ENCODE assay signal across 13 mouse cellular contexts in the genomic region with DNA sequence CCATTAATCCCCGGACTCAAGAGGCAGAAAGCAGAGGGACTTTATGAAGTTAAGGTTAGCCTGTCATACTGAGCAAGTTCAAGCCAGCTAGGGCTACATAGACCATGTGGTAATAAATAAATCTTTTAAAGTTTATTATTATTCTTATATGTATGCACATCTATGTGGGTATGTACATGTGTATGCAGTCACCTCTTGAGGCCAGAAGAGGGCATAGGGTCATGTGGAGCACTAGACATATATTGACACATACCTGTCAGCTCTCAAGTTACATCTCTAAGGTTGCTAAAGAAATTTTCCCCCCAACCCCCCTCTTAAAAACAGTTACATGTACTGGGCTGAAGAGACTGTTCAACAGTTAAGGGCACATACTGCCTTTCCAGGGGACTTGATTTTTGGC. TPM values are rescaled to one million over a fixed set of nuclear protein-coding genes. Genes with fewer than 3 reads are reported as not detected.
DNase-seq lines count a peak whose midpoint lies in the region; ATAC-seq and TF ChIP-seq lines count a peak whose summit lies in the region.
"Had no signal": no experiment of that assay in that cellular context is flagged by ENCODE, and none has a peak within 500 bp of the region (broad histone marks: within the 10 kb centered on the region; RNA-seq: fewer than 3 reads in every experiment).

No protein-coding gene starts in this region.

- no peak overlapping the region for H3K27ac ChIP-seq in forebrain, embryonic 13.5 days
- H3K27ac ChIP-seq in forebrain, embryonic 11.5 days (ENCODE audit: low read depth, low read length) = no peak overlapping the region
- no peak overlapping the region for H3K27ac ChIP-seq in midbrain, postnatal 0 days (ENCODE audit: low read depth, low read length)
- no peak overlapping the region for H3K27ac ChIP-seq in midbrain, embryonic 10.5 days (replicated peaks)
- H3K27ac ChIP-seq in hindbrain, embryonic 14.5 days = no peak overlapping the region
- no peak overlapping the region for H3K27ac ChIP-seq in stomach, embryonic 14.5 days (ENCODE audit: low read length)
- H3K27ac ChIP-seq: limb, embryonic 12.5 days had no signal

- peaks cover 16% of the 10 kb centered on the region for H3K36me3 ChIP-seq in forebrain, embryonic 13.5 days (ENCODE audit: poor library complexity, severe bottlenecking)
- H3K36me3 ChIP-seq in forebrain, embryonic 11.5 days (ENCODE audit: control insufficient read depth, insufficient read depth, low read length) = peaks cover 5% of the 10 kb centered on the region; the same call in 1 of the 2 replicates
- peaks cover 11% of the 10 kb centered on the region for H3K36me3 ChIP-seq in midbrain, postnatal 0 days (ENCODE audit: insufficient read depth, low read length)
- peaks cover 17% of the 10 kb centered on the region for H3K36me3 ChIP-seq in midbrain, embryonic 10.5 days
- peaks cover 20% of the 10 kb centered on the region for H3K36me3 ChIP-seq in hindbrain, embryonic 14.5 days (replicated peaks; ENCODE audit: control insufficient read depth, insufficient read depth)
- peaks cover 6% of the 10 kb centered on the region; the same call in 1 of the 2 replicates for H3K36me3 ChIP-seq in stomach, embryonic 14.5 days (ENCODE audit: control insufficient read depth, insufficient read depth, low read length)

- H3K4me2 ChIP-seq in forebrain, embryonic 13.5 days = no peak overlapping the region
- no peak overlapping the region for H3K4me2 ChIP-seq in forebrain, embryonic 11.5 days (ENCODE audit: low read depth, low read length, severe bottlenecking)
- H3K4me2 ChIP-seq in midbrain, postnatal 0 days (ENCODE audit: low read depth, low read length, poor library complexity, severe bottlenecking) = no peak overlapping the region
- no peak overlapping the region for H3K4me2 ChIP-seq in hindbrain, embryonic 14.5 days (replicated peaks)
- H3K4me2 ChIP-seq in stomach, embryonic 14.5 days (replicated peaks; ENCODE audit: low read depth, low read length) = no peak overlapping the region
- H3K4me2 ChIP-seq: limb, embryonic 12.5 days had no signal

- 85% methylated on average over 1 of the region's 1 CpGs for WGBS in forebrain, embryonic 13.5 days
- 97% methylated on average over 1 of the region's 1 CpGs for WGBS in forebrain, embryonic 11.5 days
- WGBS in midbrain, postnatal 0 days = 78% methylated on average over 1 of the region's 1 CpGs
- 89% methylated on average over 1 of the region's 1 CpGs for WGBS in midbrain, embryonic 10.5 days
- 84% methylated on average over 1 of the region's 1 CpGs for WGBS in hindbrain, embryonic 14.5 days
- 86% methylated on average over 1 of the region's 1 CpGs for WGBS in stomach, embryonic 14.5 days

- no peaks in the 10 kb centered on the region for H3K4me1 ChIP-seq in forebrain, embryonic 13.5 days
- H3K4me1 ChIP-seq in forebrain, embryonic 11.5 days (replicated peaks; ENCODE audit: control insufficient read depth, insufficient read depth, low read length) = no peaks in the 10 kb centered on the region
- no peaks in the 10 kb centered on the region for H3K4me1 ChIP-seq in midbrain, postnatal 0 days (ENCODE audit: insufficient read depth, low read length)
- H3K4me1 ChIP-seq in midbrain, embryonic 10.5 days = no peaks in the 10 kb centered on the region
- H3K4me1 ChIP-seq in hindbrain, embryonic 14.5 days (replicated peaks; ENCODE audit: control insufficient read depth, insufficient read depth, low read length) = no peaks in the 10 kb centered on the region
- H3K4me1 ChIP-seq in stomach, embryonic 14.5 days (ENCODE audit: control insufficient read depth, insufficient read depth, low read length) = no peaks in the 10 kb centered on the region
- H3K4me1 ChIP-seq: limb, embryonic 12.5 days had no signal

- H3K9me3 ChIP-seq in forebrain, embryonic 13.5 days (replicated peaks) = no peaks in the 10 kb centered on the region
- H3K9me3 ChIP-seq in forebrain, embryonic 11.5 days (ENCODE audit: control insufficient read depth, low read length) = no peaks in the 10 kb centered on the region
- no peaks in the 10 kb centered on the region for H3K9me3 ChIP-seq in midbrain, postnatal 0 days (ENCODE audit: low read length)
- H3K9me3 ChIP-seq in midbrain, embryonic 10.5 days (replicated peaks) = no peaks in the 10 kb centered on the region
- no peaks in the 10 kb centered on the region for H3K9me3 ChIP-seq in hindbrain, embryonic 14.5 days (ENCODE audit: control insufficient read depth, low read length)
- H3K9me3 ChIP-seq in stomach, embryonic 14.5 days (ENCODE audit: control insufficient read depth, low read depth, low read length) = no peaks in the 10 kb centered on the region
- H3K9me3 ChIP-seq: limb, embryonic 12.5 days had no signal

- no peak for DNase-seq in forebrain, embryonic 11.5 days (ENCODE audit: low spot score)
- no peak for DNase-seq in midbrain, postnatal 0 days (ENCODE audit: low spot score)
- DNase-seq in midbrain, embryonic 10.5 days (ENCODE audit: low spot score) = no peak
- DNase-seq in hindbrain, embryonic 14.5 days (ENCODE audit: low spot score) = no peak
- no peak for DNase-seq in gastrocnemius, adult 18-20 months (ENCODE audit: low spot score)
- DNase-seq in right cerebral cortex, postnatal 4 days = no peak
- DNase-seq: adrenal gland, postnatal 25 days; cerebellum, adult 11 months; kidney, adult 9 months; lung, postnatal 14 days had no signal

- ATAC-seq in forebrain, embryonic 13.5 days = 0 out of 2 replicates have a peak, but pooled peaks have one; percentile 34
- ATAC-seq in forebrain, embryonic 11.5 days (replicated peaks; ENCODE audit: low FRiP score) = no peak
- peak; percentile 59; the same call in 1 of the 2 replicates for ATAC-seq in midbrain, postnatal 0 days (ENCODE audit: low FRiP score)
- ATAC-seq in hindbrain, embryonic 14.5 days (ENCODE audit: low FRiP score) = 0 out of 2 replicates have a peak, but pooled peaks have one; percentile 42
- ATAC-seq in stomach, embryonic 14.5 days (ENCODE audit: insufficient number of reproducible peaks, insufficient read depth, low FRiP score, low read depth) = peak; percentile 23; the same call in 1 of the 2 replicates

- no peak overlapping the region for H3K4me3 ChIP-seq in forebrain, embryonic 13.5 days
- H3K4me3 ChIP-seq in forebrain, embryonic 11.5 days (ENCODE audit: low read depth, low read length) = no peak overlapping the region
- no peak overlapping the region for H3K4me3 ChIP-seq in midbrain, postnatal 0 days (ENCODE audit: low read depth, low read length)
- no peak overlapping the region for H3K4me3 ChIP-seq in midbrain, embryonic 10.5 days
- no peak overlapping the region for H3K4me3 ChIP-seq in hindbrain, embryonic 14.5 days (replicated peaks; ENCODE audit: low read length)
- H3K4me3 ChIP-seq in stomach, embryonic 14.5 days (ENCODE audit: low read depth, low read length) = no peak overlapping the region
- H3K4me3 ChIP-seq: limb, embryonic 12.5 days had no signal

- TF ChIP-seq CTCF in midbrain, postnatal 0 days (IDR thresholded peaks at IDR 0.05) = no peak

- no peaks in the 10 kb centered on the region for H3K27me3 ChIP-seq in forebrain, embryonic 13.5 days
- no peaks in the 10 kb centered on the region for H3K27me3 ChIP-seq in forebrain, embryonic 11.5 days (ENCODE audit: control insufficient read depth, insufficient read depth, low read length)
- no peaks in the 10 kb centered on the region for H3K27me3 ChIP-seq in midbrain, postnatal 0 days (ENCODE audit: insufficient read depth, low read length)
- no peaks in the 10 kb centered on the region for H3K27me3 ChIP-seq in midbrain, embryonic 10.5 days (ENCODE audit: low read depth, poor library complexity, severe bottlenecking)
- H3K27me3 ChIP-seq in hindbrain, embryonic 14.5 days (ENCODE audit: control insufficient read depth, insufficient read depth, low read length) = no peaks in the 10 kb centered on the region
- H3K27me3 ChIP-seq in stomach, embryonic 14.5 days (ENCODE audit: control insufficient read depth, insufficient read depth, low read length) = no peaks in the 10 kb centered on the region
- H3K27me3 ChIP-seq: limb, embryonic 12.5 days had no signal

- H3K9ac ChIP-seq in forebrain, embryonic 13.5 days = no peak overlapping the region
- no peak overlapping the region for H3K9ac ChIP-seq in forebrain, embryonic 11.5 days (ENCODE audit: low read length)
- no peak overlapping the region for H3K9ac ChIP-seq in midbrain, postnatal 0 days (replicated peaks; ENCODE audit: low read length, poor library complexity, severe bottlenecking)
- no peak overlapping the region for H3K9ac ChIP-seq in hindbrain, embryonic 14.5 days
- H3K9ac ChIP-seq in stomach, embryonic 14.5 days (replicated peaks; ENCODE audit: low read depth, low read length) = no peak overlapping the region
- H3K9ac ChIP-seq: limb, embryonic 12.5 days had no signal

RNA-seq across cellular contexts. Expression of a gene that starts 16.6 kb away (rescaled TPM):
- polyA plus RNA-seq in forebrain, embryonic 13.5 days (2015; fragmentation: Nextera tagmentation; extraction: Ambion mirVana) = 29.5 and 31.7 TPM in 2 replicates
- 81.7 and 88.6 TPM in 2 replicates for polyA plus RNA-seq in forebrain, embryonic 11.5 days (2014; fragmentation: Nextera tagmentation; extraction: Ambion mirVana)
- total RNA-seq in midbrain, postnatal 0 days (2014; rRNA removed) = 24.4 and 30.1 TPM in 2 replicates
- 17.2 and 19.3 TPM in 2 replicates for polyA plus RNA-seq in midbrain, postnatal 0 days (2015; fragmentation: Nextera tagmentation; extraction: Ambion mirVana)
- polyA plus RNA-seq in midbrain, embryonic 10.5 days (2016; fragmentation: Nextera tagmentation; extraction: Ambion mirVana) = 48.0 and 48.7 TPM in 2 replicates
- polyA plus RNA-seq in hindbrain, embryonic 14.5 days (2014; fragmentation: Nextera tagmentation; extraction: Ambion mirVana) = 26.4 and 26.5 TPM in 2 replicates
- polyA plus RNA-seq in stomach, embryonic 14.5 days (2014; fragmentation: Nextera tagmentation; extraction: Ambion mirVana) = 46.5 and 49.6 TPM in 2 replicates
- 10 to 100 TPM; 28.6 to 38.8 TPM for total RNA-seq in gastrocnemius, adult 18-20 months (2021)

RNA-seq across cellular contexts. Expression of a gene that starts 29.8 kb away (rescaled TPM):
- 73.0 and 78.5 TPM in 2 replicates for polyA plus RNA-seq in forebrain, embryonic 13.5 days (2015; fragmentation: Nextera tagmentation; extraction: Ambion mirVana)
- polyA plus RNA-seq in forebrain, embryonic 11.5 days (2014; fragmentation: Nextera tagmentation; extraction: Ambion mirVana) = 53.8 and 56.4 TPM in 2 replicates
- 130 and 148 TPM in 2 replicates for total RNA-seq in midbrain, postnatal 0 days (2014; rRNA removed)
- polyA plus RNA-seq in midbrain, postnatal 0 days (2015; fragmentation: Nextera tagmentation; extraction: Ambion mirVana) = 54.3 and 56.6 TPM in 2 replicates
- polyA plus RNA-seq in midbrain, embryonic 10.5 days (2016; fragmentation: Nextera tagmentation; extraction: Ambion mirVana) = 57.2 and 67.4 TPM in 2 replicates
- polyA plus RNA-seq in hindbrain, embryonic 14.5 days (2014; fragmentation: Nextera tagmentation; extraction: Ambion mirVana) = 69.3 and 69.4 TPM in 2 replicates
- 53.4 and 58.5 TPM in 2 replicates for polyA plus RNA-seq in stomach, embryonic 14.5 days (2014; fragmentation: Nextera tagmentation; extraction: Ambion mirVana)
- 10 to 100 TPM; 21.7 to 22.5 TPM for total RNA-seq in gastrocnemius, adult 18-20 months (2021)

RNA-seq across cellular contexts. Expression of a gene that starts 29.9 kb away (rescaled TPM):
- 56.2 and 63.1 TPM in 2 replicates for polyA plus RNA-seq in forebrain, embryonic 13.5 days (2015; fragmentation: Nextera tagmentation; extraction: Ambion mirVana)
- polyA plus RNA-seq in forebrain, embryonic 11.5 days (2014; fragmentation: Nextera tagmentation; extraction: Ambion mirVana) = 44.6 and 45.4 TPM in 2 replicates
- total RNA-seq in midbrain, postnatal 0 days (2014; rRNA removed) = 18.6 and 19.9 TPM in 2 replicates
- 48.7 and 48.9 TPM in 2 replicates for polyA plus RNA-seq in midbrain, postnatal 0 days (2015; fragmentation: Nextera tagmentation; extraction: Ambion mirVana)
- 51.9 and 57.7 TPM in 2 replicates for polyA plus RNA-seq in midbrain, embryonic 10.5 days (2016; fragmentation: Nextera tagmentation; extraction: Ambion mirVana)
- 40.3 and 44.8 TPM in 2 replicates for polyA plus RNA-seq in hindbrain, embryonic 14.5 days (2014; fragmentation: Nextera tagmentation; extraction: Ambion mirVana)
- 35.3 and 40.1 TPM in 2 replicates for polyA plus RNA-seq in stomach, embryonic 14.5 days (2014; fragmentation: Nextera tagmentation; extraction: Ambion mirVana)
- total RNA-seq in gastrocnemius, adult 18-20 months (2021) = 10 to 100 TPM; 16.1 to 19.5 TPM

RNA-seq across cellular contexts. Expression of a gene that starts 60.0 kb away (rescaled TPM):
- polyA plus RNA-seq in forebrain, embryonic 13.5 days (2015; fragmentation: Nextera tagmentation; extraction: Ambion mirVana) = 1.1 and 1.3 TPM in 2 replicates
- 0.76 and 1.3 TPM in 2 replicates for polyA plus RNA-seq in forebrain, embryonic 11.5 days (2014; fragmentation: Nextera tagmentation; extraction: Ambion mirVana)
- total RNA-seq in midbrain, postnatal 0 days (2014; rRNA removed) = 1.6 TPM in 1 of 2 replicates, not detected in the other
- polyA plus RNA-seq in midbrain, postnatal 0 days (2015; fragmentation: Nextera tagmentation; extraction: Ambion mirVana) = 0.22 and 0.35 TPM in 2 replicates
- 0.69 and 1.1 TPM in 2 replicates for polyA plus RNA-seq in midbrain, embryonic 10.5 days (2016; fragmentation: Nextera tagmentation; extraction: Ambion mirVana)
- polyA plus RNA-seq in hindbrain, embryonic 14.5 days (2014; fragmentation: Nextera tagmentation; extraction: Ambion mirVana) = 1.0 and 1.9 TPM in 2 replicates
- polyA plus RNA-seq in stomach, embryonic 14.5 days (2014; fragmentation: Nextera tagmentation; extraction: Ambion mirVana) = 0.70 and 2.0 TPM in 2 replicates
- under 1 TPM; 0.62 to 0.64 TPM for total RNA-seq in gastrocnemius, adult 18-20 months (2021)
